Mouse (Mus musculus) lung, adult 2 months (tissue): ENCODE measurements around the gene Gimap9.
"Not testable (repeated sequence)": the region's sequence is repeated elsewhere in the genome, so short reads cannot be mapped to it uniquely, and the experiment has no call there.

Experiments
- CTCF ChIP-seq: fragments of 200-500 bp; IDR thresholded peaks from 2 replicates; pipeline ENCODE4 v1.5.1; 2011; ENCODE audit warnings: mild to moderate bottlenecking, low read length, control low read depth; ENCODE audit not compliant: insufficient read depth
- POLR2A ChIP-seq: fragments of 200-500 bp; IDR thresholded peaks from 2 replicates; pipeline ENCODE4 v1.6.1; 2011; ENCODE audit warnings: low read depth, mild to moderate bottlenecking, control low read depth, low read length, borderline replicate concordance; ENCODE audit errors: extremely low read depth

DNA sequence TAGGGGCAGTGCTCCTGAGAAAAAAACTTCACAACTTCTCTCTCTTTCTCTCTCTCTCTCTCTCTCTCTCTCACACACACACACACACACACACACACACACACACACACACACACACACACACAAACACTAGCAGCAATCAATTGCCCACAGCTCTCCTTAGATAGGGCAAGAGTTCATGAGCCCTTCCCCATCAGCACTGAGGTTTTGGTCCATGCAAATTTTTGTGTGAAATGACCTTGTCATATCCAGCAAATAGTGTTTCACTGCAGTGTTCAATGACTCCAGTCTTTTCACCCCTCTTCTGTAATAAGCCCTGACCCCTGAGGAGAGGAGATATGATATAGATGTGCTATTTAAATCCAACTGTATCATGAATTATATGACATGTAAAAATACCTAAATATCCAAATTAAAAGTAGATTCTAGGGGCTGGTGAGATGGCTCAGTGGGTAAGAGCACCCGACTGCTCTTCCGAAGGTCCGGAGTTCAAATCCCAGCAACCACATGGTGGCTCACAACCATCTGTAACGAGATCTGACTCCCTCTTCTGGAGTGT is 7.4 kb downstream of the Gimap9 start:
- TF ChIP-seq CTCF, POLR2A: not testable (repeated sequence)
